Mouse (Mus musculus) liver, embryonic 14.5 days (tissue): ENCODE data around the gene Gprc5d.

Experiments used
- CTCF ChIP-seq: IDR thresholded peaks from 2 replicates; pipeline ENCODE4 v1.5.1; 2016; ENCODE audit warnings: antibody characterized with exemption, low read depth, control low read depth
- EP300 ChIP-seq: IDR thresholded peaks from 2 replicates; pipeline ENCODE4 v1.6.1; 2016; ENCODE audit warnings: antibody characterized with exemption, low read depth

DNA sequence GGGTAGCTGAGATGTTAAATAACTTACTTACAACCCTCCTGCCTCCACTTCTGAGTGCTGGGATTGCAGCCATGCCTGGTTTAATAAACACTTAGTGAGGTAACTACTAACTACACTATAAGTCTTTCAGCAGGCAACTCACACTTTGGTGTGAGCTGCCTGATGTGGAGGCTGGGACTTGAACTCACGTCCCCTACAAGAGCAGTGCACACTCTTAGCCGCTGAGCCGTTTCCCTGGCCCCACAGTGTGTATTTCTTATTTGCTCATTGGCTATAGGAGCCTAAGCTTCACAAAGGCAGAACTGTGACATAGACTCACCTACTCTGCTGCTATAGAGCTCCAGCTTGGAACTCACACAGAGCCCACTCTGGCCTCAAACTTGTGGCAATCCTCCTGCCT, 48.2 kb upstream of the Gprc5d start:
- TF ChIP-seq EP300, result no peak
- no peak for TF ChIP-seq CTCF
